Mouse (Mus musculus) left cerebral cortex, postnatal 14 days (tissue): ENCODE results near the gene Olfr1259. TPM values are rescaled to one million over a fixed set of nuclear protein-coding genes. Genes with fewer than 3 reads are reported as not detected.
"Not testable (repeated sequence)": the region's sequence is repeated elsewhere in the genome, so short reads cannot be mapped to it uniquely, and the experiment has no call there.

ENCODE experiments used
- DNase-seq, 2 experiments: peaks; one replicate each; pipeline ENCODE4 v3.0.0; 2021 to 2022; ENCODE audit warnings: low spot score in 2 of 2, mixed read lengths in 1 of 2
- intact Hi-C: fragments of 180-260 bp; cut with DNase I; formaldehyde crosslinking; loops from one replicate; pipeline ENCODE4 v1.15.1; 2025
- long read RNA-seq, 2 experiments: library from polyadenylated mRNA; stranded (forward); transcript quantifications; one replicate each; pipeline ENCODE4 v2.0.0; 2021
- total RNA-seq, 2 experiments: library from RNA; stranded (reverse); gene quantifications; 2 replicates each; pipeline ENCODE4 v1.2.3; 2021

Olfr1259 gene
- not detected for total RNA-seq
- long read RNA-seq, experiment 1, result 0 reads
- long read RNA-seq, experiment 2, result 0 reads

- DNase-seq, result no peak
- intact Hi-C loops, result no loop called here
These were observed at the start of gene Olfr1259 for GRCm38 (mm10) chr2:89948564-89948963. Gene Olfr1259, minus strand, starts transcription at chr2:89948664.

GRCm38 (mm10) chr2:89990921-89991320, 42.5 kb upstream of the Olfr1259 start, which contains the start of gene Olfr1261:
Gene Olfr1261, plus strand, starts transcription at chr2:89991221.
- intact Hi-C loops, result no loop called here
- no peak for DNase-seq

GRCm38 (mm10) chr2:89977709-89978108, 29.2 kb upstream of the Olfr1259 start:
- no peak for DNase-seq
- intact Hi-C loops, result no loop called here

GRCm38 (mm10) chr2:89974184-89974583, 25.7 kb upstream of the Olfr1259 start, which contains the start of gene Olfr1260:
Gene Olfr1260, plus strand, starts transcription at chr2:89974340.
- intact Hi-C loops, result no loop called here
- peak in 1 of 2 experiments; percentile 20 for DNase-seq

GRCm38 (mm10) chr2:89927009-89927408, 21.5 kb downstream of the Olfr1259 start, which contains the start of gene Olfr1258:
Gene Olfr1258, plus strand, starts transcription at chr2:89927309.
- intact Hi-C loops, result no loop called here
- DNase-seq, result no peak

- DNase-seq, intact Hi-C loops: not testable (repeated sequence)
These were observed 35.8 kb downstream of the Olfr1259 start for GRCm38 (mm10) chr2:89912616-89913015.

Other genes with a start within 250 kb of the Olfr1259 start
- gene Olfr1252, start 223.7 kb downstream of the Olfr1259 start, total RNA-seq, result not detected
- not detected for gene Olfr1253, start 191.6 kb downstream of the Olfr1259 start, total RNA-seq
- not detected for gene Olfr1254, start 155.0 kb downstream of the Olfr1259 start, total RNA-seq
- not detected for gene Olfr1255, start 136.6 kb downstream of the Olfr1259 start, total RNA-seq
- gene Olfr1256, start 107.1 kb downstream of the Olfr1259 start, total RNA-seq, result under 1 TPM in 1 of 2 experiments, not detected in 1; 0.04 TPM
- not detected for gene Olfr48, start 100.5 kb downstream of the Olfr1259 start, total RNA-seq
- not detected for gene Olfr1257, start 70.2 kb downstream of the Olfr1259 start, total RNA-seq
- not detected for gene Olfr1258, start 21.4 kb downstream of the Olfr1259 start, total RNA-seq
- not detected for gene Olfr1260, start 25.7 kb upstream of the Olfr1259 start, total RNA-seq
- gene Olfr1261, start 42.6 kb upstream of the Olfr1259 start, total RNA-seq, result not detected
- gene Olfr1262, start 51.5 kb upstream of the Olfr1259 start, total RNA-seq, result not detected
- gene Olfr1263, start 63.5 kb upstream of the Olfr1259 start, total RNA-seq, result not detected
- not detected for gene Olfr1264, start 76.9 kb upstream of the Olfr1259 start, total RNA-seq
- gene Olfr1265, start 86.7 kb upstream of the Olfr1259 start, total RNA-seq, result not detected
- gene Olfr140, start 114.9 kb upstream of the Olfr1259 start, total RNA-seq, result not detected
- not detected for gene Olfr1269, start 172.7 kb upstream of the Olfr1259 start, total RNA-seq
- not detected for gene Olfr32, start 193.6 kb upstream of the Olfr1259 start, total RNA-seq
- gene Olfr1270, start 204.4 kb upstream of the Olfr1259 start, total RNA-seq, result not detected